Mouse (Mus musculus): ENCODE data around the gene Inpp5k.

The Inpp5k gene

GRCm38 (mm10) chr11:75620136-75620780, 10.5 kb upstream of the Inpp5k start:
- no peak for DNase-seq (ENCODE audit: low spot score)

GRCm38 (mm10) chr11:75621426-75621825, 9.4 kb upstream of the Inpp5k start:
- no peak for DNase-seq (ENCODE audit: low spot score)

DNA sequence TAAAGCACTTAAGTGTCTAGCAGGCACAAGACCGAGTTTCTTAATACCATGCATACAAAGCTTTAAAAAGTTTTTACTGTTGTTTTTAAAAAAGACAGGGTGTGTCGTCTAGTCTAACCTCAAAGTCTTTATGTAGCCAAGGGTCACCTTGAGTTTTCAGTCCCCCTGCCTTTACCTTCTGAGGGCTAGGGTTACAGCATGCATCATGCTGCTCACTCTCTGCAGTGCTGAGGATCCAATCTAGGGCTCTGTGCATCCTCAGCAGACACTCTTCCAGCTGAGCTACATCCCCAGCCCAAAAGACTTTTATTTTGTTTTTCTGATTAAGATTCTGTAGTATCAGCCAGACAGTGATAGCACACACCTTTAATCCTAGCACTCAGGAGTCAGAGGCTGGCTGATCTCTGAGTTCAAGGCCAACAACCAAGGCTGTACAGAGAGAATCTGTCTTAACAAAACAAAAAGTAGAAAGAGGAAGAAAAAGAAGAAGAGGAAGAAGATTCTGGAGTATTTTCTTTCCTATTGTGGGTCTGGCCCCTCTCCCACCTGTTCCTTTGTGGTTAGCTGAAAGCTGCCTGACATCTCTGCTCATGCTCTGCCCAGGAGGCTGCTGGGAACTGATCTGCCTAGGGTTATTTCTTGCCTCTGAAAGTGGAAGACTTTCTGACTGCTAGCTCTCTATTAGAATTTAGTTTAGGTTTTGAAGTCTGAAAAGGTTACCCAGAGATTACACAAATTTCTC, 8.0 kb upstream of the Inpp5k start:
- DNase-seq (ENCODE audit: low spot score) = no peak

- DNase-seq (ENCODE audit: low spot score) = no peak
Measured at GRCm38 (mm10) chr11:75624102-75624554, 6.7 kb upstream of the Inpp5k start.

DNA sequence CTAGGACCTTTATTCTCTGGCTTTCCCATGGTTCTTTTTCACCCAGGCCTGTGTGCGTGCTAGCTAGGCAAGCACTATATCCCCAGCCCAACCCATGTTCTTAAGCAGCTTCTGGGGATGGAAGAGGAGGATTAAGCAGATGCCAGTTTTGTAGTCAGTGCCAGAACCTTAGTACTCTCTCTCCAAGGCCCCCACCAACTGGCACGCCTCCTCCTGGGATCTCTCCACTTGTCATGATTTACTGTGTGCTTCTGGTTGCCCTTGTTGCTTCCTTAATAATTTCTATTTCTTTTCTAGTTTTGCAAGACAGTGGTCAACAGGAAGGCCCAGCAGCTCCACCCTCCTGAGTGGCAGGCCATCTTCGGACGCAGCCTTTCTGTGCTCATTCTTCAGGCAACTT, 5.0 kb upstream of the Inpp5k start:
- no peak for DNase-seq (ENCODE audit: low spot score)

DNA sequence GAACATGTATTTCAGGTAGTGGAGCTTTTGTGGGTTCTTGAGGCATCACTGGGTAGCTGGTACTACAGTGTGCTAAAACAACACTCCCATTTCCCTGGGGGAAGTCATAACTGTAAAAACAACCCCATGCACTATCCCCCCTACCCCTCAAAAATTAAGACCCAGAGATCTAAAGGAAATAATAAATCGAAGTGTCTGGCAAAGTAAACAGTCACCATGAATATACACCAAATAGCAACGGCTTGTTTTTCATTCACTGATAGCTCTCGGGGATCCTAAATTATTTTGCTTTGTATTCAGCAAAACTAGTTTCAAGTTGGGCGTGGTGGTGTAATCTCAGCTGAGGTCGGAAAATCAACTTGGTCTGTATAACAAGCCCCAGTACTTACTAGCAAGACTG, 690 bp upstream of the Inpp5k start:
- DNase-seq (ENCODE audit: low spot score) = no peak

- DNase-seq (ENCODE audit: low spot score) = peak; percentile 33
Measured at GRCm38 (mm10) chr11:75631561-75632225, 905 bp downstream of the Inpp5k start.

- no peak for DNase-seq (ENCODE audit: low spot score)
Measured at GRCm38 (mm10) chr11:75632921-75633320, 2.1 kb downstream of the Inpp5k start.

DNA sequence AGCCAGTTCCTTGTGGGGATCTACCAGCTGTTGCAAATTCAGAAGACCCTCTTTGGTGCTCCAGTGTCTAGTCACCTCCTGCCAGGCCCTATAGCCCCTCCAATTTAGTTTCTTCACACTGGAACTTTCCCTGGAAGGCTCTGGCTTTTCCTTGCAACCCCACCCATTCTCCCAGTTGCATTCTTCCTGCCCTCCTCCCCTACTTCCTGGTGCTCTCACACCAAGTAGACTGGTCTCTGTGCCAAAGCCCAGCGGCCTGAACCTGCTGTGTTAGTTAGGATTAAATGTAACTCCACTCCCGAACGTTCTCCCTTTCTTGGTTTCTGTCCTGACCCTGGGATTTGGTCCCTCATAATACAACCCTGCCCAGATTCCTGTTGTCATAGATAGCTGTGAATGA, 4.0 kb downstream of the Inpp5k start:
- DNase-seq (ENCODE audit: low spot score) = no peak

- no peak for DNase-seq (ENCODE audit: low spot score)
Measured at GRCm38 (mm10) chr11:75635315-75635714, 4.5 kb downstream of the Inpp5k start.

- no peak for DNase-seq (ENCODE audit: low spot score)
Measured at GRCm38 (mm10) chr11:75643323-75643722, 12.5 kb downstream of the Inpp5k start.

- DNase-seq (ENCODE audit: low spot score) = no peak
Measured at GRCm38 (mm10) chr11:75644684-75645083, 13.9 kb downstream of the Inpp5k start.

GRCm38 (mm10) chr11:75647681-75648211, 17.0 kb downstream of the Inpp5k start:
- no peak for DNase-seq (ENCODE audit: low spot score)

DNA sequence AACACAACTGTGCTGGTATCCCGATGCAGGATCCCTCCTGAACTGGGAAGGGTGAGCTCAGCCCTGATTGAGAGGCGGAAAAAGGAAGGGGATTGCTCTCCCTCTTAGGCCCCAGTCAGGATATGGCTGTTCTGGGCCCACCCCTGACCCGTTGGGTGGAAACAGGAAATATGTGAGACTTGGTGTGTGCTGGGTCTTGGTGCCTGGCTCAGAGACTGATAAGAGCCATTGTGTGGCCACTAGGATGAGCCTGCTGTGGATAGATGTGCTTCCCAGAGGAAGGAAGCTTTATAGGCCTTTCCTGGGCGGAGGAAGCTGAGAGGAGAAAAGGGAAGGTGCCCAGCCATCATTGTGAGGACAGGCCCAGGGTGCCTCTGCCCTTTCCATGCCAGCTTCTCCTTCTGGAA, 18.4 kb downstream of the Inpp5k start:
- no peak for DNase-seq (ENCODE audit: low spot score)

- DNase-seq (ENCODE audit: low spot score) = no peak
Measured at GRCm38 (mm10) chr11:75650311-75650710, 19.5 kb downstream of the Inpp5k start, which contains the start of gene Myo1c. TSS of gene Myo1c (plus strand) at chr11:75650504.

DNA sequence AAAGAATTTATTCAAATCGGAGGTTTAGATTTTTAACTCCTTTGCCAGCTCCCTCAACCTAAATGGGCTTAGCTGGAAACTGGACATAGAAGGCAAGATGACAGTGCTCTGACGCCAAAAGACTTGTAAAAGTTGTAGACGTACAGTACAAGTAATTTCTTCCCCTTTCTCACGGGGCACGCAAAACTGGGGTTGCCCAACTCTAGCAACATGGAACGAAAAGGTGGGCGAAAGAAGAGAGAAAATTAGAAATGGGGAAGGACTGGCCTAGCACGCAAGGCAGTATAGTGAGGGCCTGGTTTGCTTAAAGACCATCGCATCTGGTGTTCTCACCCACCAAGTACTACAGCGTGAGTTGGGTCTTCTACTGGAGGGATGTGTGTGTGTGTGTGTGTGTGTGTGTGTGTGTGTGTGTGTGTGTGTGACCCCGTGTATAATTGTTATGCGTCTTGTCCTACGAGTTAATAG, 20.2 kb downstream of the Inpp5k start:
- peak; percentile 18 for DNase-seq (ENCODE audit: low spot score)

DNA sequence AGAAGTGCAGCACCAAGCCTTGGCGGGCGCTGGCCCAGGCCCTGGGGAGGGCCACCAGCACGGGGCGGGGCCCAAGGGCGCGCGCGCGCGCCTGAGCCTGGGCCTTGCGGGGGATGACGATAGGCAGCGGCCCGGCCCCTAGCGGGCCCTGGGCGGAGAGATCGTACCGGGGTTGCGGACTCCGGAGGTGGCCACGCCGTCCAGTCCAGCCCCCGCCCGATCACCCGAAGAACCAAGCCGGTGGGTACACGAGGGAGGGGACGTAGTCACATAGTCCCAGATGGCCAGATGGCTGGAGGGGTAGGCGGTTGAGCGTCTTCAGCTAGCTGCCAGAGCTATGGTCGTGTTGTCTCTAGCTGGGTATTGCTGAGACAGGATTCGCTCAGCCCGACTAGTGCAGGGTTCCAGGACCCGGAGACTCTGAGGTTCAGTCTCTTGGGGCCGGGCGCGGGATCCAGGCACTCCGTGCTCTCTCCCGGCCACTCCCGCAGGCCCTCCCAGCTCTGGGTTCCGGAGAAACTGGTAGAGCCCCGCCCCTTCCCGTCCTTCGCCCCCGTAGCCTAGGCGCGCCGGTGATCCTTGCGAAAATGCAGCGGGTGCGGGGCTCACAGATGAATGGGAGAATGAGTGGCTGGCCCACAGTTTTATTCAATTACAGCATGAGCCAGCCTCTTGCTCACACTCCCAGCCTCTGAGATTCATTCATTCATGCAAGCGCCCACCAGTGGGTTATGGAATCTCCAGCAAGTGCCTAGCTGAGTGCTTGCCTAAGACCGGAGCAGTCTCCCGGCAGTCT, 20.8 kb downstream of the Inpp5k start:
- peak; percentile 77 for DNase-seq (ENCODE audit: low spot score)

- peak; percentile 14 for DNase-seq (ENCODE audit: low spot score)
Measured at GRCm38 (mm10) chr11:75652222-75652941, 21.6 kb downstream of the Inpp5k start.

DNA sequence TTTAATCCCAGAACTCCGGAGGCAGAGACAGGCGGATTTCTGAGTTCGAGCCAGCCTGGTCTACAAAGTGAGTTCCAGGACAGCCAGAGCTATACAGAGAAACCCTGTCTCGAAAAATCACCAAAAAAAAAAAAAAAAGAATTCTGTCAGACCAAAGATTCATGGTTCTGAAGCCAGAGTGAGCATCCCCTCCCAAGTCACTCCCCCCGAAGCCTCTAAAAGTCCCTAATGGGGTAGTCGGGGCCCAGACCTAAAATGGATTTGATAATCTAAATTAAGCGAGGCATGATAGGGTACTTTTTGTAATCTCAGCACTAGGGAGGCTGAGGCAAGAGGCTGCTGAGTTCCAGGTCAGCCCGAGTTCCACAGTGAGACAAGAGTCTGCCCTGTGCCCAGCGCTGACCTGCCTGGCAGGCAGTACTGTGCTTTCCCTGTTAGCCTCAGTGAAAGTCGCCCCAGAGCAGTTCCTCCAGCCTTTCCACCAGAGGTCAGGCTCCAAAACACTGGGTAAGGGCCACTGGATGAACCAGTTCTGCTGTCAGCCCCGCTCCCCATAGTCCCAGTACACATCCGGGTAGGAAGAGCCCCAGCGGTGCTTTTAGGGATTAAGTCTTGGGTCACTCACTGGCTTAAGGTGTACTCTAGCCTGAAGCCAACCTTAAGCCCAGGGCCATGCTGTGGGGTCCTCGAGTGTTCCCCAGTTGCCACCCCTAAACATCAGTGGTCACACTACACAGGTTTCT, 22.3 kb downstream of the Inpp5k start:
- DNase-seq (ENCODE audit: low spot score) = no peak

GRCm38 (mm10) chr11:75653781-75654470, 23.1 kb downstream of the Inpp5k start:
- DNase-seq (ENCODE audit: low spot score) = peak; percentile 82
